17 mouse cellular contexts compared by ENCODE assay signal in the genomic region with DNA sequence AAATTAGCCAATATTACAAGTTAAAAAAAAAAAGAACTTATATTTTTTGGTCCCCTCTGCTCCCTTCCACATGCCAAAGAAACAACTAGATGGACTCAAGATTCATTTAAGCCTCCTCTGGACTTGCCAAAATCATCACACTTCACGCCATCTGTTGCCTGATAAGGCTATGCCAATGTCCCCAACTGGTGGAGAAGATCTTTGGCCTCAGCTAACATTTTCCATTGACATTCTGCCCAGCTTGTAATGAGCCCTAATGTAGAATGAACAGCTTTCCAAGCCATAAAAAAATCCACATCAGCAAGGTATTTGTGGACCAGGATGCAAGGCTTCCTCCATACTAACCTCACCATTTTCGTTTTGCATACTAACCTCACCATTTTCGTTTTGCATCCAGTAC.
DNase-seq lines count a peak whose midpoint lies in the region; ATAC-seq and TF ChIP-seq lines count a peak whose summit lies in the region.
"Had no signal": no experiment of that assay in that cellular context is flagged by ENCODE, and none has a peak within 500 bp of the region (broad histone marks: within the 10 kb centered on the region; RNA-seq: fewer than 3 reads in every experiment).

No protein-coding gene starts in this region.

- peaks cover 4% of the 10 kb centered on the region for H3K36me3 ChIP-seq in heart, adult 2 months (ENCODE audit: control insufficient read depth, insufficient read depth, low read length)
- no peaks in the 10 kb centered on the region for H3K36me3 ChIP-seq in heart, embryonic 11.5 days (ENCODE audit: control insufficient read depth, insufficient read depth, low read length)
- H3K36me3 ChIP-seq: embryonic facial prominence, embryonic 13.5 days; hindbrain, embryonic 12.5 days; limb, embryonic 15.5 days; lung, embryonic 15.5 days; midbrain, embryonic 10.5 days had no signal

- intact Hi-C loops in heart, adult 2 months (cut with DNase I) = no loop called here
- intact Hi-C loops in heart, postnatal 14 days (cut with DNase I) = no loop called here

- no peaks in the 10 kb centered on the region for H3K27me3 ChIP-seq in heart, adult 2 months (ENCODE audit: control insufficient read depth, insufficient read depth, low read length)
- no peaks in the 10 kb centered on the region for H3K27me3 ChIP-seq in heart, embryonic 11.5 days (ENCODE audit: control insufficient read depth, insufficient read depth, low read length)
- H3K27me3 ChIP-seq: embryonic facial prominence, embryonic 13.5 days; hindbrain, embryonic 12.5 days; limb, embryonic 15.5 days; lung, embryonic 15.5 days had no signal

- H3K9me3 ChIP-seq in heart, embryonic 11.5 days (replicated peaks; ENCODE audit: control insufficient read depth, low read length) = no peaks in the 10 kb centered on the region
- H3K9me3 ChIP-seq: embryonic facial prominence, embryonic 13.5 days; hindbrain, embryonic 12.5 days; limb, embryonic 15.5 days; lung, embryonic 15.5 days; midbrain, embryonic 10.5 days had no signal

- ATAC-seq in heart, embryonic 11.5 days (replicated peaks; ENCODE audit: insufficient number of reproducible peaks, low FRiP score, low TSS enrichment) = no peak
- ATAC-seq: activated CD4-positive, CD25-positive, alpha-beta regulatory T cell, adult 4 months; intestine, embryonic 16.5 days had no signal

- H3K4me2 ChIP-seq in heart, embryonic 11.5 days = no peak overlapping the region
- H3K4me2 ChIP-seq: embryonic facial prominence, embryonic 13.5 days; hindbrain, embryonic 12.5 days; limb, embryonic 15.5 days; lung, embryonic 15.5 days had no signal

- no peak overlapping the region for H3K4me3 ChIP-seq in heart, adult 2 months
- H3K4me3 ChIP-seq in heart, embryonic 11.5 days (ENCODE audit: low read depth, low read length) = no peak overlapping the region
- H3K4me3 ChIP-seq: embryonic facial prominence, embryonic 13.5 days; hindbrain, embryonic 12.5 days; limb, embryonic 15.5 days; lung, embryonic 15.5 days; midbrain, embryonic 10.5 days had no signal

- no peak overlapping the region for H3K9ac ChIP-seq in heart, adult 2 months (ENCODE audit: low read depth, low read length)
- H3K9ac ChIP-seq in heart, embryonic 11.5 days (ENCODE audit: low read depth, low read length) = no peak overlapping the region
- H3K9ac ChIP-seq: embryonic facial prominence, embryonic 13.5 days; hindbrain, embryonic 12.5 days; limb, embryonic 15.5 days; lung, embryonic 15.5 days had no signal

- H3K4me1 ChIP-seq in heart, adult 2 months (ENCODE audit: control insufficient read depth, insufficient read depth, low read length) = no peaks in the 10 kb centered on the region
- no peaks in the 10 kb centered on the region for H3K4me1 ChIP-seq in heart, embryonic 11.5 days (ENCODE audit: control insufficient read depth, insufficient read depth, low read length)
- H3K4me1 ChIP-seq: embryonic facial prominence, embryonic 13.5 days; hindbrain, embryonic 12.5 days; limb, embryonic 15.5 days; lung, embryonic 15.5 days; midbrain, embryonic 10.5 days had no signal

- TF ChIP-seq CTCF in heart, adult 2 months (IDR thresholded peaks at IDR 0.05) = no peak

- 30% methylated on average over 3 of the region's 3 CpGs for WGBS in heart, adult 2 months
- 56% methylated on average over 3 of the region's 3 CpGs for WGBS in heart, embryonic 11.5 days (ENCODE audit: insufficient replicate concordance)

- no peaks in the 10 kb centered on the region for H3K79me2 ChIP-seq in heart, adult 2 months (replicated peaks; ENCODE audit: control insufficient read depth, insufficient read depth, low read length)

- peak; percentile 29 to 67 for DNase-seq in heart, adult 2 months
- DNase-seq in brain, adult 2 months (ENCODE audit: low read depth, low spot score) = peak; percentile 97
- DNase-seq in cerebellum, adult 9-10 months = peak; percentile 95
- DNase-seq in heart, postnatal 14 days = peak; percentile 35 to 47
- no peak for DNase-seq in urinary bladder, postnatal 14 days (ENCODE audit: low spot score)
- DNase-seq in Muller cell, postnatal 12 days (ENCODE audit: inconsistent ontology term) = no peak
- DNase-seq in urinary bladder, postnatal 25 days (ENCODE audit: low spot score) = no peak
- DNase-seq: retina, postnatal 1 day had no signal

- H3K27ac ChIP-seq in heart, adult 2 months = peak overlapping the region; percentile 61
- H3K27ac ChIP-seq in heart, embryonic 11.5 days (ENCODE audit: low read depth, low read length) = no peak overlapping the region
- H3K27ac ChIP-seq: embryonic facial prominence, embryonic 13.5 days; hindbrain, embryonic 12.5 days; kidney, postnatal 0 days; limb, embryonic 15.5 days; lung, embryonic 15.5 days; midbrain, embryonic 10.5 days had no signal

- TF ChIP-seq POLR2A in heart, adult 2 months (IDR thresholded peaks at IDR 0.05; ENCODE audit: insufficient read depth, low read depth, low read length) = no peak

- TF ChIP-seq EP300 in heart, adult 2 months (IDR thresholded peaks at IDR 0.05; ENCODE audit: insufficient read depth, low read depth, low read length) = 0 out of 2 replicates have a peak, but pooled peaks have one; percentile 60

Comparison
In these comparisons a context has a peak if more than half of its experiments do, and no peak if none do; other contexts are left out.
1. DNase-seq: peak in heart, adult 2 months (2 of 2), brain, adult 2 months (single experiment), cerebellum, adult 9-10 months (single experiment) and heart, postnatal 14 days (2 of 2); none in urinary bladder, postnatal 14 days (single experiment), Muller cell, postnatal 12 days (single experiment) and urinary bladder, postnatal 25 days (single experiment).